Mouse (Mus musculus) layer of hippocampus, postnatal 36 days (tissue): ENCODE measurements around the gene Muc1. TPM values are rescaled to one million over a fixed set of nuclear protein-coding genes. Genes with fewer than 3 reads are reported as not detected.
A peak's percentile ranks its signal among the peaks of the same experiment; 100 is the strongest.

Experiments
- DNase-seq, 2 experiments: peaks; one replicate each; pipeline ENCODE4 v3.0.0; 2022
- total RNA-seq, 2 experiments: library from RNA; stranded (reverse); gene quantifications; 2 replicates each; pipeline ENCODE4 v1.2.3; 2021

The Muc1 gene
- total RNA-seq, 2 experiments from 2014 or later: 0.61 to 1.0 TPM

DNA sequence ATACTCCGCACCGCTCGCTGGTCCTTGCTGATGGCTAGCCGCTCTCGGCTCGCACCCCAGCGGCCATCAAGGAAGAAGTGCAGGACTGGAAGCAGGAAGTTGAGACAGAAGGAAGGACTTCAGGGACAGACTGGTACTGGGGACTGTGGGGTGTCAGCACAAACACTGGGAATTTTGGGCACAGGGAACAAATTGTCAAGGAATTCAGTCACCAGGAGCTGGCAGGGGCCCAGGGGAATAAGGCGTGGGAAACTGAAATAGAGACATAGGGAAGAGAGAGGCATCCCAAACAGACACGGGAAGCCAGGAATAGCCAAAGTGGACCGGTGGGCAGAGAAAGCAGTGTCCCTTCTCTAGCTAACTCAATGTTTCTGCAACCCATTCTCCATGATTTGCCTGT lies 7.7 kb downstream of the Muc1 start:
- DNase-seq: no peak

DNA sequence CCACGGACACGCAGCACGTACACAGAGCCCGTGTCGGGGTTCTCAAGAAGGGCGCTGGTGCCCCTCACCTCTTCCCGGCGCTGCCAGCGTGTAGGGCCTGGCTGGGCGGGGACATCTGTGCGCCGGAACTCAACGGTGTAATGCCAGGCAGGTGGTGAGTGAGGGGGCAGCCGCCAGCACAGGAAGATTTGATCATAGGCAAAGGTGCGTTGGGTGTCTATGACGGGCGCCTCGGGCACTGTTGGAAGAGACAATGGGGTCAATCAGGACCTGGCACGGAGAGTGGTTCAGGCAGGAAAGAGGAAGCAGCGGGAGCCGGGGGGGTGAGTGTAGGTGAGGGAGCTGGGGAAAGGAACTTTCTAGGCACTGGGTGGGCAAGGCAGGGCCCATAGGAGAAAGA lies 8.8 kb downstream of the Muc1 start:
- no peak for DNase-seq

DNA sequence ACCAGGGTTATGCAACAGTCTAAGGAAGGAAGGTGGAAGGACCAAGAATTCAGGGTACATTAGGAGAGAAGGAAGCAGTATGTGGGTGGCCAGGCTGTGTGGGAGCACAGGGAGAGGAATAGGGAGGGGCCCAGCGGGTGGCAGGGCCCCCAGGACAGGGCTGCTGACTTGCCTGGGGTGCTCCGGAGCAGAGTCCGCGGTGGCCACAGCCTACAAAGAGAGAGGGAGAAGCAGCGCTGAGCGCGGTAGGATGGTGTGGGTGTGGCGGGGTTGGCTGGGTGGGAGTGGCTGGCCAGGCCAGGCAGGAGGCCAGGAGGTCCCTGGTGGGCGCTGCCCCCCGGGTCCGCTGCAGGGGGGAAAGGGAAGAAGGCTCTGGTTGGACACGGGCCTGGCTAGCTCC lies 9.6 kb downstream of the Muc1 start:
- DNase-seq: no peak

DNA sequence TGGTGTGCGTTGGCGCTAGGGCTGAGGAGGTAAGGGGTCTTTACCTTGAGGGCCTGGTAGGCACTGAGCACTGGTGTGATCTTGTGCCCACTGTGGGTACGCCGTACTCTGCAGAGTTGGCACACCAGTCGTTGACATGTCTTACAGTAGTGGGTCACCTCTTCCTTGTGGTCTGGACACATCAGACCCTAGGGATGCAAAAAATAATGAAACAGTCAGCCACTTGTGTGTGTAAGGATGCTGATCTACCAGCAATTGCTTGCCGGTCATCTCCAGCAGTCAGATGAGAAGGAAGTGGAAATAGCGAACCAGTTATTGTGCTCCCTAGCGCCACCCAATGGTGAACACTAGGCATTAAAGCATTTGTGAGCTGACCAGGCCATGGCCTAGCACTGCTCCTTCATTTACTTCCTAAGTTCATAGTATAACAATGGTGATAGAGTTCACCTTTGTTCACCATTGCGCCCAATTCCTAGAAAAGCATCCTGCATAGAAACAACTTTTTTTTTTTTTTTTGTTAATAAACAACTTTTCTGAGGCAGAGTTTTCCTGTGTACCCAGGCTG lies 13.6 kb downstream of the Muc1 start:
- no peak for DNase-seq

DNA sequence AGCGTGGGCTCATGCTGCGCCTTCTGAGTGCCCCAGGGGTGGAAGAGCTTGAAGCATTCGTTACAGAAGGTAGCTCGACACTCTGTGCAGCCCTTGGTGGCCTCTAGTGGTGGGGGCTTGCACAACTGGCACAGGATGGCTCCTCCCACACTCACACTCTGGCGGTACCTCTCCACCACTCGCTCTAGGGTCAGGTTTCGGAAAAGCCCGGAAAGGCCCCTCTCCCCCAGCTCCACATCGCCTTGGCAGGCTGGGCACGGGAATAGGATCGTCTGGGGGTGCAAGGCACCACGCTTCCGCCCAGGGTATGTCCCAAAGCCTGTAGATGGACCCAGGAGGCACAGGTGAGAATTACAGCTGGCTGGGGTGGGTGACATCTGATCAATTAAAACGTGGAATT lies 14.8 kb downstream of the Muc1 start:
- no peak for DNase-seq

DNA sequence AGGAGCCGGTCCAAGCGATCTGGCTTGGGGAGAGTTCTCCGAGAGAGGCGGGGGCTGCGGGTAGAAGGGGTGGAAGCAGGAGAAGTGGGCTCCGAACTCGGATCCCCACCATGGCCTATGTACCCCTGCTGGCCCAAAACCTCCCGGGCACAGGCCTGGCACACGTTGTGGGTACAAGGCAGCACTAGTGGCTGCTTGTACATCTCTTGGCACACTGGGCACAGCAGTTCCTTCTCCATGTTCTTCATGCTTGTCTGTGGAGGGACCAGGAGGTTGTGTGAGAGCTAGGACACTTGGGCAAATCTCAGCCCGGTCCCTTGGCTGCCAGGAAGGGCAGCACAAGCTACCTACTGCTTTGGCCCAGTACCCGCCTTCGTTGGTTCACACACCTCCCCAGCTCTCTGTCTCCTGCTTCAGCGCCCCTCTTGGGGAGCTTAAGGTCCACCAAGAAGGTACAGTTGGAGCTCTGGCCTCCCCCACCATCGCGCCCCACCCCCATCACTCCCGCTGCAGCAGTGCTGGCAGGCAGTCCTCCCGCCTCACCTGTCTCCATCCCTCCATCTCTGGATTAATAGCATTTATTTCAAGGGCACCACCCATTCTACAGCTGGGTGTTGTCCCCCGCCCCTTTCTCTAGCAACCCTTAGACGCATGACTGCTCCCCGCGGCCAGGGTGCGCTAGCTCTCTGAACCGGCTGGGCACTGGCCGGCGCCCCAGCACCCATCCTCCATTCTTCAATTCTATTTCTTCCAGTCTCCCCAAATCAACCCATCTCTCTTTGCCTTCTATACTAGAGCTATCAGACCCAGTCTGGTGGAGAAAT lies 15.5 kb downstream of the Muc1 start:
- no peak for DNase-seq

DNA sequence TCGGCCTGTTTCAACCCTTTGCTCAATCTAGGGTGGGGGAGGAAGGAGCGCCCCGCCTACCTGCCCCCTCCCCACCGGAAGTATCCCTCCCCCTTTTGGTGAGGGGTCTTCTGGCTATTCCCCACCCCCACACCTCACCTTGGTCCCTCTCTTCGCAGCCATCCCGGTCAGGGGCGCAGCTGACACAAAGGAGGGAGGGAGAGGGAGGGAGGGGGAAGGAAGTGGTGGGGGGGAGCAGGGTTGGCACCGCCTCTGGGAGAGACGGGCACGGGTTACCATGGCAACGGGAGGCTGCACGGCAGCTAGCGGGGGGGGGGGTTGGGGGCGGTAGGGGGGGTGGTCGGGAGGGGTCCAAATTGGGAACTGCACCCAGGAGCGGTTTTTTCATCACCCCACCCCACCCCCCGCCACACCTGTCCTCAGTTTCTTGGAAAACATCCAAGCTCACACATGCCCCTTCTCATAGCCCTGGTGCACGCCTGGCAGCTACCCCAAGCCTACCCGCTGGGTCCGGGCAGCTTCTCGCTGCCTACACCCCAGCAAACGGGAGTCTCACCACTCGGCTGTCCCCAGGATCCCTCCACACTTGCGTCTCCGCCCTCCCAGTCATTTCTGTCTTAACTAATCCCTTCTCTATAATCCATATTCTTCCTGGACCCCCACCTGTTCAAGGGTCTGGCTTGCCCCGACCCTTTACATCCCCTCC lies 16.3 kb downstream of the Muc1 start:
- peak in 1 of 2 experiments; percentile 59 for DNase-seq

DNA sequence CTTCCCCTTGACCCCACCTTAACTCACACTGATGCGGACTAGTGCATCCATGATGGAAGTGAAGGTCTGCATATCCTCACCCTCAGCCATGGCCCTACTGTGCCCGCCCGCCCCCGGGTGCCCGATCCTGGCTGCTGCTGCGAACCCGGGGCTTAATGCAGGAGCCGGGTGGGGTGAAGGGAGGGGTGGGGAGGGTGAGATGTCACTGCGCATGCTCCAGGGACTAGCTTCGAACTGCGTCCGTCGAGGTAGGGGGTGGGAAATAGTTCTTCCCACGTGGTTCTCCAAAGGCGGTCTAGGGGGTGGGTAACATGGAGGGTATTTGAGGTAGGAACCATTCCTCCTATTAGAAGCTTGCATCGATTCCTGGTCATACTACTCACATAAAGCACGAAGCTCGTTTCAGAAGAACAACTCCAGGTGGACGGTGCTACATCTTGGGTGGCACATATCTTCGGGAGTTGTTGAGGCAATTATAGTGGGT lies 16.9 kb downstream of the Muc1 start, which contains the start of gene Krtcap2:
Krtcap2 (plus strand) TSS at position 279 of the 484 bp plus-strand sequence.
- peak; percentile 70 to 77 for DNase-seq

DNA sequence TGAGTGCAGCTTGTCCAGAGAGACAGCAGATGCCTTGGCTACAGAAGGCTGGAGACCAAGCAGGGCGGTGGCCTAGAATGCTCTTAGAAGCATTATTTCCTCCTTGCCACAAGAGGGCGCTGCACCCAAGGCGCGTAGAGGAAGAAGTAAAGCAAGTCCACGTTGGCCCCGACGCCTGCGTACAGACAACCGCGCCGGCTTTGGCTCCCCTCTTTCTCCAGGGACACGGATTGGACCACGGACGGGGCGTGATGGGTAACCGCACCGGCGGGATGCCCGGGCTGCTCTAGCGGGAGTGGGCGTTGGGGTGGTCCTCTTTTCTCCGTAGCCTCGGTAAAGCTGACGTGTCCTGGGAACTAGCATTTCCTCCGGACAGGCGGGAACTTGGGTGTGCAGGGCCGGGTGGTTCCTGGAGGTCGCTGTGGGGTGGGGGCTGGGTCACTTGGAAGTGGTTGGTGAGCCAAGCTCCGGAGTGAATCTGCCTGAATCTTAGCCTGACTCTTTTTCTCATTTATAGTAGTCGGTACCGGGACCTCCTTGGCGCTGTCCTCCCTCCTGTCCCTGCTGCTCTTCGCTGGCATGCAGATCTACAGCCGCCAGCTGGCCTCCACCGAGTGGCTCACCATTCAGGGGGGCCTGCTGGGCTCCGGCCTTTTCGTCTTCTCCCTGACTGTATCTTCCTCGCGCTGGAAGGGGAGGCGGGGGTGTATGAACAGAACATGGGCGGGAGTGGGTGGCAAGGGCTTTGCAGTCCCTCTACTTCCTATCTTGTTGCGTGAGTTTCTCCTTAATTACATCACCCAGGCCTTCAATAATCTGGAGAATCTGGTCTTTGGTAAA lies 17.6 kb downstream of the Muc1 start, which contains the start of gene Trim46:
Trim46 (minus strand) TSS at position 49 of the 840 bp plus-strand sequence.
- DNase-seq: peak; percentile 89 to 90

DNA sequence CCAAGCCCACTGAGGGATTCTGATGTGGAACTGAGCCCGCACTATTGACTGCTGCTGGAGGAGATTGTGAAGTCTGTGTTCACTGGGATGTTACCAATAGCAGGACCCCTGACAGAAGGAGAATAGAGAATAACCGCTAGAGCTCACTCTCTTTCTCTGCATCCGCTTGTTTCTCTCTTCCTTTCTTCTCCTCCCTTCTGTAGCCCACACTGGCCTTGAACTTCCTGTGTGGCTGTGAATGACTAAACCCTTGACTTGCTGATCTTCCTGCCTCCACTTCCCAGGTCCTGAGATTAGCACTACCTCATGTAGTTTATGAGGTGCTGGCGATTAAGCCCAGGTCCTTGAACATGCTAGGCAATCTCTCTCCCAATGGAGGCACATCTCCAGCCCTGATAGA lies 18.6 kb downstream of the Muc1 start:
- DNase-seq: no peak

DNA sequence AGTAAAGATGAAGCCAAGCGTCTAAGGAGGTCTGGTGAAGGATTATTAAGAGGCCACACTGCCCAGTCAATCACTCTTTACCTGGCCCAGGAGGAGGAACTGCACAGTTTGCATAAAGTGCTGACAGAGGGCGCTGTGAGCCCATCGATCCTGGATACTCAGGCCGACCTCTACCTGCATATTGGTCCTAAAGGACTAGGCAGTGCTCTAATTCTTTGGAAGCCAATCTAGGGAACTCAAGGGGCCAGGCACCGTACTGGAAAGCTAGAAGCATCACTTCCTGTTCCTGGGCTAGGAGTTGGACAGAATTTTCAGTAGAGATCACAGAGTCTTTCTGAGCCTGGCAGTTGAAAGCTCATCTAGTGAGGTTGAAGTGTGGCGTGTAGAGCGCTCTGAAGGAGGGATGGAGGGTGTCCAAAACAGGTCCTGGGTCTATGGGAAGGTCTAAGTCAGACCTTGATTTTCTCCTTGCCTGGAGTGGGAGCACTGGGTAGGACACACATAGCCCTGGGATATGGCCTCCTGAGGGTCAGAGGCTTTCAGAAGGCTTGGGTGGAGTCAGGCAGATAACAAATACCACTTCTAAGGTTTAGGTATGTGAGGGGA lies 21.7 kb downstream of the Muc1 start:
- no peak for DNase-seq

DNA sequence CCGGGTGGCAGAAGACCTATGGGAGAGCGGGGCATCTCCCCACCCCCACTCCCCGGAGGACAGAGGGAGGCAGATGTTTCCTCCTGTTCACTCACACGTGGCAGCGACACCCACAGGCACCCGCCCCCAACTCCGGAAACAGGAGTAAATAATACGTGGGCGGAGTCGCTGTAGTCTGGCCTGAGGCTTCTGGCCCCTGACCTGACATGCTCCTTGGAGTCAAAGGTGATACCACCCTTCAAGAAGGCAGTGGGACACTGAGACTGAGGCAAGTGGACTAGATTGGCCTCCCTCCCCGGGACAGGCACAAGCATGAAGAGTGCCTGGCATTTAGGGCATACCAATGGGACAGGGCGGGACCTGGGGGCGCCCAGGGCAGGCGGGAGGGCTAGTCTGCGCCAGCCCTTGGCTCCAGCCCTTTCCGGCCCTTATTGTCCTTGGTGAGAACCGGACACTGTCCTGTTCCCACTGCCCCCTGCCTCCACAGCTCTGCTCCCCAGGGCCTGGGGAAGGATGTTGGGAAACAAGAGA lies 22.6 kb downstream of the Muc1 start:
- DNase-seq: no peak

DNA sequence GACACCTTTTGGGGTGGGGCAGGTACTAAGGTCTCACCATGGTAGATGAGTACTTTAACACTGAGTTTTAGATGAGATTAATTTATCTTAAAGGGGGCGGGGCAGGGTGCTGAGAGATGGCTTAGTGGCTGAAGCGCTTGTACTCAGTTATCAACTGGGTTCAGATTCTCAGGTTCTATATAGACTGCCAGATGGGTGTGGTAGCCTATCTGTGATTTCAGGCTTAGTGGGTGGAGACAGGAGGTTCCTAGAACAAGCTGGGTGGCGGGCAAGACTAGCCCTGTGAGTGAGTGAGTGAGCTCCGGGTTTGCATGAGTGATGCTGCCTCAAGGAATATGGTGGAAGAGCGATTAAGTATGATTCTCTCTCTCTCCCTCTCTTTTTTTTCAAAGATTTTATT lies 26.1 kb downstream of the Muc1 start:
- no peak for DNase-seq

DNA sequence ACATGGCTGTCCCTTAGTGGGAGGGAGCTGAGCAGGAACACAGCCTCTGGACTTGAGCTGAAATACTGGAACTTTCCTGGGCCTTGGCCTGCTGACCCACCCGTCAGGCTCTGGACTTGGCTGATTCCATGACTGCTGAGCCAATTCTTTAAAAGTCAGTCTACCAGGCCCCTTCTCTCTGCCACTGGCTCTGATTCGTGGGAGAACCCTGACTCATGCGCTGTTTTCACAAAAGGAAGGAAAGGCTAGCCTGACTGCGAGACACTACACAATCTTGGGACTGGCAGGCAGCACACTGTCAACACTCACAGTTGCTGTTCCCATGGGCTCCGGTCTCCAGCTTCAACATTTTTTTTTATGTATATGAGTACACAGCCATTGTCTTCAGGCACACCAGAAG lies 27.3 kb downstream of the Muc1 start:
- no peak for DNase-seq

DNA sequence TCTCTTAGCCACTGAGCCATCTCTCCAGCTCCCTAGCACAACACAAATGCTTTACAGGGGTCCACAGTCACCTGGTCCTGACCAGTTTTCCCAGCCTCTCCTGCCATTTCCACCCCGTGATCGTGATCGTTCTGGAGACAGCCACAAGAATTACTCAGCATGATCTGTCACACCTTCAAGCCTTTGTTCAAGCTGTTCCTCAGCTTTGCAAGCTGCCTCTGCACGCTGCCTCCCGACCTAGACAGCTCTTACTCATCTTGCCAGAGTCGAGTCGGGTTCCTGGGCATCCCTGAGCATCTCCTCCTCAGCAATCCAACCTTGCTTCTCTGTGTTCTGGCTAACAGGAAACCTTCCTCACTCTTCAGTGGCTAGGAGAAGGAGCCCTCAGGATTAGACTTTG lies 30.2 kb downstream of the Muc1 start, which contains the start of gene Dpm3:
Dpm3 (plus strand) TSS at position 283 of the 400 bp plus-strand sequence.
- DNase-seq: no peak

DNA sequence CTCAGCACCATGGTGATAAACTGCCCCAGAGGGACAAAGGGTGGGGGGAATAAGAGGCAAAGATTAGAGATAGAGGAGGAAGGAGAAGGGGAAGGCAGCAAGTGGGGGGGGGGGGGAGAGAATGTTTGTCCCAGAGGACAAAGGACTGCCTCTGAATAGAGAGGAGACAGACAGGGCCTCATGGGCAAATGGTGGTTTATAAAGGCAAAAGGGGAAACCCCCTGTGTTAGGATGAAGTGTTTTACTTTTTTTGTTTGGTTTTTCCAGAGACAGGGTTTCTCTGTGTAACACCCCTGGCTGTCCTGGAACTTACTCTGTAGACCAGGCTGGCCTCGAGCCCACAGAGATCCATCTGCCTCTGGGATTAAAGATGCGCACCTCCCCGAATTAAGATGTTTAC lies 31.4 kb downstream of the Muc1 start:
- no peak for DNase-seq

DNA sequence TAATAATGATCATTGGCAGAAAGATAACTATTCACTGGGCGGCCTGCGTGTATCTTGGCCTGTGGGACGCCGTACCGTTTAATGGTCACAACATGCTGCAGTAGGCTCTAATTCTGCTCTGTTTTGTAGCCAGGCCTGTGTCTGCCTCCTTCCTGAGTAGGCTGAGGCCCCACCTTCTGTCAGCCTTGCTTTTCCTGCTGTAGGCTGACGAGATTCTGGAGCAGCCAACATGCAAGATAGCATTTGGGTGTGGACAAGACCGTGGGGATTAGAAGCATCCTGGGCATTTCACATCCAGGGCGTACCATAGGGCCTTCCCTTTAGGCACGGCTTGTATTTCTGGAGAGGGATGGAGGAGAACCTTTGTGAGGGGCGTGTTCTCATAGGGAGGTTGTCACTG lies 33.6 kb downstream of the Muc1 start:
- DNase-seq: no peak

DNA sequence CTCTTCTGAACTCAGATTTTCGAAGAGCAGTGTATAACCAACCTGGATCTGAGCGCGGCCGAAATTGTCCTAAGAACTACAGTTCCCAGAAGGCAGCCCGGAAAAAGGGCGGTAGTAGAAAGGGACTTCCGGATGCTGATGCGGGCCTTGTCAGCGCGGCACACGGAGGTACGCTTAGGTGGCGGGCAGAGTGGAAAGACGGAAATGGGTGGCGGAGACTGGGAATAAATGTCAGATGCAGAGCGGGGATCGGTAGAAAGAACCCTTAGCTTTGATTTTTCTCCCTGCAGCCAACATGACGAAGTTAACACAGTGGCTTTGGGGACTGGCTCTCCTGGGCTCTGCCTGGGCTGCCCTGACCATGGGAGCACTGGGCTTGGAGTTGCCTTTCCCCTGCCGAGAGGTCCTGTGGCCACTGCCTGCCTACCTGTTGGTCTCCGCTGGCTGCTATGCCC lies 37.6 kb downstream of the Muc1 start:
- peak; percentile 80 to 81 for DNase-seq

DNA sequence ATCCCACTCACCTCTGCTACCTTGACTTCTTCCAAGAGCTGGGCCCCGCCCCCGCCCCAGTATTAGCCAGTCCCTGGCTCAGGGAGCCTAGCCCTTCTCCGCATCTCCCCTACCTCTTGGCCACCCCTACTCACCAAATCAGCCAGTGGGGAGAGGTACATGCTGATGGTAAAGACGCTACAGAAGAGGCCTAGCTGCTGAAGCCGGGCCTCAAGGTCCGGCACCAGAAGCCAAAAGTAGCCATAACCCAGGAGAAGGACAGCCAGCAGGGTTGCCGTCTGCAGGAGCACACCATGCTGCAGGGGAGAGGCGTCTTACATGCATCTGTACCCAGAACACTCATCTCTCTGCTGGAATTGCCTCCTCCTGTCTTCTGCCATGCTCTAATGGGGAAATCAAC lies 40.1 kb downstream of the Muc1 start:
- DNase-seq: no peak

DNA sequence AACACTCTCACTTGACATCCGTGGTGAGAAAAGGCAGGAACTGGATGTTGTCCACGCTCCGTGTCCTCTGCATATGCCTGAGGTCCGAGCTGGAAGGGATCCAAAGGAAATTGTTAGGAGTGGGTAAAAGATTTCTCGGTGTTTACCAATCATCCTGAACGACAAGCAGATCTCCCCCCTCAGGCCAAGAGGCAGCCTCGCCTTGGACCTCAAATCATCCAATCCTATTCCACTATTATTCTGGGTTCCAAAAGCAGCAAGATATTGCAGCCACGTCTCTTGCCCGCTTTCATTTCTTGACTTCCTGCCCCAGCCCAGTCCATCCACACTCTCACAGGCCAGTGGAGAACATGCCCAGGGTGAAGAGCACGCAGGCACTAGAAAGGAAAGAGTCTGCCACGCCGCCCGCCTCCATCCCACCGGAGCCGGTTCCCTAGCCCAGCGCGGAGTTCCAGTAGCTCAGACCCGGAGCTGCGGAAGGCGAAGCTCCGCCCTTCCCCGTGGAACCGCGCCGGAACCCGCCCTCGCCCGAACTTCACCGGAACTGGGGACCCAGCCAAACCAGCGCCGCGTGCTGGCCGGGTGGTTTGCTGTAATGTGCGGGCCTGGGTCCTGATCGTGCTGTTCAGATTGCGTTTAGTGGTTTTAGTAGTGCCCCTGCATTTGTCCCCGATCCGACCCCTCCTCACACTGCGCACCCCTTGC lies 41.3 kb downstream of the Muc1 start, which contains the start of gene Slc50a1:
Slc50a1 (minus strand) TSS at position 520 of the 705 bp plus-strand sequence.
- peak; percentile 86 to 88 for DNase-seq

DNA sequence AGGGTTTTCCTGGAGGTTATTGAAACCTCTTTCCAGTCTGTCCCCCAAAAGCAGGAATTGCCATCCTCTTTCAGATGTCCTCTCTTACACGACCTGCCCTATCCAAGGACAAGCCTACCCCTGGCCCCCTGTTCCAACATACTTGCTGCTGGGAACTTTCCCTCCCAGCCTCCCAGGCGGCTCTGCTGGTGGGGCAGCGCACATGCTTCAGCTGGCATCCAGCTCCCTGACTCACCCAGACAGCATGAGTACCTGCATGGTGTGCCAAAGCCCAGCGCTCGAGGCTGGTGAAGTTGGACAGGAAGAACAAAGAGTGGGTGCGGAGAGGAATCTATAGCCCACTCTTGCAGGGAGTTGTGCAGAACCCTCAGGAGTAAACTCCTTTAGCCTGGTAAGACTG lies 42.0 kb downstream of the Muc1 start:
- DNase-seq: peak; percentile 65 to 69
